Mouse (Mus musculus): ENCODE data around the gene Zfy2. TPM values are rescaled to one million over a fixed set of nuclear protein-coding genes. Genes with fewer than 3 reads are reported as not detected.

Zfy2 gene
- polyA plus RNA-seq (2016; fragmentation: Nextera tagmentation; extraction: Ambion mirVana), result not detected in 2 replicates

DNA sequence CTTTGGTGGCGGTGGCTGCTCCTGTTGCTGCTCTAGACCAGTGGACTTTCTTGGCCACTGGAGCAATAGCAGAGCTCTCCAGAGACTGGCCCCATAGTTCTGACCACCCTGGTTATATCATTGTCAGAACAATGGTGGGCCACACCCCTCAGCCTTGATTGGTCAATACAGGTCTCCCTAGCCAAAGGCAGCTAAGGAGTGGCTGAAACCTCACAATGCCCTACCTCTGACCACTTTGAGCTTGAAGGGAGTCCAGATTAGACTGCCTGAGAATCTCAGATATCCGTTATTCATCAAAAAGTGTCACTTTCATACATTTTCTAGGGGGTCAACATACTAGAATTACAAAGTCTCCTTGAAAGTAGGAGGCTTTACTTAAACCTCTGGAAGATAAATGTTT, at the start of gene Zfy2:
Gene Zfy2, minus strand, starts transcription at position 101 of the 400 bp plus-strand sequence.
- no peaks in the 10 kb centered on the region for H3K9me3 ChIP-seq
- no peak within 1 kb of the TSS for H3K4me2 ChIP-seq (replicated peaks)
- ATAC-seq (ENCODE audit: low FRiP score, low read depth), result no peak
- H3K9ac ChIP-seq, result no peak within 1 kb of the TSS
- WGBS, result 82% methylated on average over 2 of the region's 2 CpGs
- H3K4me1 ChIP-seq, result no peaks in the 10 kb centered on the region
- H3K27me3 ChIP-seq (replicated peaks), result no peaks in the 10 kb centered on the region
- H3K36me3 ChIP-seq, result no peaks in the 10 kb centered on the region
- no peak within 1 kb of the TSS for H3K4me3 ChIP-seq
- H3K27ac ChIP-seq, result no peak within 1 kb of the TSS

All from neural tube, embryonic 12.5 days (tissue).